Mouse (Mus musculus) heart, postnatal 14 days (tissue): ENCODE data around the gene Gm10134. TPM values are rescaled to one million over a fixed set of nuclear protein-coding genes. Genes with fewer than 3 reads are reported as not detected.
"Not testable (repeated sequence)": the region's sequence is repeated elsewhere in the genome, so short reads cannot be mapped to it uniquely, and the experiment has no call there.

Experiments used
- DNase-seq, 2 experiments: peaks; one replicate each; pipeline ENCODE4 v3.0.0; 2021 to 2022
- intact Hi-C: fragments of 180-260 bp; cut with DNase I; formaldehyde crosslinking; loops from one replicate; pipeline ENCODE4 v1.15.1; 2025
- long read RNA-seq, 2 experiments: library from polyadenylated mRNA; stranded (forward); transcript quantifications; one replicate each; pipeline ENCODE4 v2.0.0; 2021
- total RNA-seq, 2 experiments: library from RNA; stranded (reverse); gene quantifications; 2 replicates each; pipeline ENCODE4 v1.2.3; 2021

The Gm10134 gene
- total RNA-seq = 1 to 10 TPM; 1.2 to 1.4 TPM
- long read RNA-seq, experiment 1 = 0 reads
- long read RNA-seq, experiment 2 = 0 reads

GRCm38 (mm10) chr2:28505795-28506194, at the start of gene Gm10134:
Gene Gm10134, plus strand, starts transcription at chr2:28506095.
- intact Hi-C loops = no loop called here
- DNase-seq = no peak

GRCm38 (mm10) chr2:28456616-28457015, 49.3 kb upstream of the Gm10134 start:
- DNase-seq = no peak
- intact Hi-C loops = no loop called here

- intact Hi-C loops = no loop called here
- DNase-seq = peak; percentile 30 to 64
Observed at GRCm38 (mm10) chr2:28463919-28464318, 42.0 kb upstream of the Gm10134 start.

- DNase-seq = no peak
- intact Hi-C loops = no loop called here
Observed at GRCm38 (mm10) chr2:28464919-28465318, 41.0 kb upstream of the Gm10134 start.

GRCm38 (mm10) chr2:28465836-28466518, 39.9 kb upstream of the Gm10134 start, which contains the start of gene 1700007K13Rik:
Gene 1700007K13Rik, minus strand, starts transcription at chr2:28466332.
- intact Hi-C loops = no loop called here
- DNase-seq = peak; percentile 36 to 61

GRCm38 (mm10) chr2:28467860-28468485, 37.9 kb upstream of the Gm10134 start, which contains the start of gene Mrps2:
Gene Mrps2, plus strand, starts transcription at chr2:28468066.
- peak; percentile 88 to 92 for DNase-seq
- intact Hi-C loops = no loop called here

- DNase-seq = no peak
- intact Hi-C loops = no loop called here
Observed at GRCm38 (mm10) chr2:28468486-28469225, 37.2 kb upstream of the Gm10134 start.

GRCm38 (mm10) chr2:28469461-28469860, 36.4 kb upstream of the Gm10134 start:
- intact Hi-C loops = no loop called here
- no peak for DNase-seq

- intact Hi-C loops = no loop called here
- DNase-seq = no peak
Observed at GRCm38 (mm10) chr2:28470591-28470990, 35.3 kb upstream of the Gm10134 start.

GRCm38 (mm10) chr2:28472011-28472410, 33.9 kb upstream of the Gm10134 start:
- intact Hi-C loops, DNase-seq: not testable (repeated sequence)

- intact Hi-C loops, DNase-seq: not testable (repeated sequence)
Observed at GRCm38 (mm10) chr2:28477993-28478392, 27.9 kb upstream of the Gm10134 start.

- DNase-seq = no peak
- intact Hi-C loops = no loop called here
Observed at GRCm38 (mm10) chr2:28479208-28480204, 26.4 kb upstream of the Gm10134 start.

- no peak for DNase-seq
- intact Hi-C loops = no loop called here
Observed at GRCm38 (mm10) chr2:28483861-28484260, 22.0 kb upstream of the Gm10134 start.

- intact Hi-C loops = no loop called here
- no peak for DNase-seq
Observed at GRCm38 (mm10) chr2:28494521-28494920, 11.4 kb upstream of the Gm10134 start.

GRCm38 (mm10) chr2:28495207-28495756, 10.6 kb upstream of the Gm10134 start:
- DNase-seq = peak; percentile 30 to 42
- intact Hi-C loops = no loop called here

GRCm38 (mm10) chr2:28495801-28496595, 9.9 kb upstream of the Gm10134 start:
- intact Hi-C loops = no loop called here
- no peak for DNase-seq

- DNase-seq = peak in 1 of 2 experiments; percentile 13
- intact Hi-C loops = no loop called here
Observed at GRCm38 (mm10) chr2:28496671-28497070, 9.2 kb upstream of the Gm10134 start, which contains the start of gene Gbgt1. Gene Gbgt1, plus strand, starts transcription at chr2:28496891.

GRCm38 (mm10) chr2:28497561-28497960, 8.3 kb upstream of the Gm10134 start:
- DNase-seq = peak in 1 of 2 experiments; percentile 0
- intact Hi-C loops = no loop called here

- intact Hi-C loops = no loop called here
- no peak for DNase-seq
Observed at GRCm38 (mm10) chr2:28498431-28498830, 7.5 kb upstream of the Gm10134 start.
